Mouse (Mus musculus) layer of hippocampus, postnatal 36 days (tissue): ENCODE data around the gene Tlr2. TPM values are rescaled to one million over a fixed set of nuclear protein-coding genes. Genes with fewer than 3 reads are reported as not detected.

Source experiments
- DNase-seq, 2 experiments: peaks; one replicate each; pipeline ENCODE4 v3.0.0; 2022
- total RNA-seq, 2 experiments: library from RNA; stranded (reverse); gene quantifications; 2 replicates each; pipeline ENCODE4 v1.2.3; 2021

The Tlr2 gene
- total RNA-seq, 2 experiments from 2014 or later = 0.47 to 0.83 TPM

DNA sequence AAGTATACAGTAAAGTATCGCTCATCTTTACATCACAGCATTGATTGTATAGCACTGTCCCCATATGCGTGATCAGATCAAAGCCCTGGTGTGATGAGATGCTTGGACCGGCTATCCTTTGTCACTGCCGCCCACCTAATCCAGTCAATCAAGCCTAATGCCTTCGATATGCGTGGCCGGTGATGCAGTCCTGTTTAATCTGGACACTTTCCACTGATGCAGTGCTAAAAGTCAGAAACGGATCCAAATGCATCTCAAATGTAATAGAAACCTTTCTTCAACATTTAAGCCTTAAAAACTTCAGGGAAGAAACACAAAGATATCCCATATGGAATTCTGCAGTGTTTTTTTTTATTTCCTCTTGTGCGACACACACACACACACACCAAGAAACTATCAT lies 13.9 kb downstream of the Tlr2 start:
- no peak for DNase-seq

DNA sequence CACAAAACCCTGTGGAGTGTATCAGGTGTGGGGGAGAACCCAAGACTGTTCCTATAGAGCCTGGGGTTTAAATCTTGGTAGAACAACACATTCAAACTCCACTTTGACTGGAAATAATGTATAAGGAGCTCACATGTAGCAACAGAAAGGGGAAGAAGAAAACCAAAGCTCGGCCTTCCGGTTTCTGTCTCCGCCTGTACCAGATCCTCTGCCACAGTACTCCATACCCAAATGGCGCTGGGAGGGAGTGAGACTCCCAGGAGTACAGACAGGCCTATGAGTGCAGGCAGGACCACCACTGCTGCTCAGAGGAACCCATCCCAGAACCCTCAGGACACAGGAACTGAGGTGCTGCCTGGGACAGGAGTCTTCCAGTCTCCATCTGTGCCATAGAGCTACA lies 17.8 kb downstream of the Tlr2 start:
- no peak for DNase-seq

DNA sequence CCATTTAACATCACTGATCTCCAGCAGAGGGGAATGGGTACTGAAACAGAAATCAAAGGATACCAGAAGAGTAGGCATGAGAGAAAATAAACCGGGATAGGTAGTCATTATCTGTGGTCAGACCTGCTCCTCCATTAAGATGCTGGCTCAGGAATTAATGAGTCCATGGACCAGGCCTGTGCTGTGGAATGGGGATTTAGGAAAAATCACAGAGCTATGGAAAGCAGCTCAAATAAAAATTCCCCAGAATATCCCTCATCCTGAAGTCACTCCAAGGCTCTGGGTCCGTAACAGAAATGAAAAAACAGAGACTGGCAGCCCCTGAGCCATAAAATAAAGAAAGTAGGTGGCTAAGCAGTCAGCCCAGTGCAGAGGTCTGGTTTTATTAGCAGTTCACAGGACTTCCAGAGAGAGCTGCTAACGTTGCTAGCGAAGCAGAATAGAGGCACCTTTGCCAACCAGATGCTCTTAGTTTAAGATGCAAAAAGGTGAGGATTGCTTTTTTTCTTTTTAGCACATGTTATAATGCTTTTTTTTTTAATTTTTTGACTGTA lies 25.1 kb downstream of the Tlr2 start:
- DNase-seq = no peak

DNA sequence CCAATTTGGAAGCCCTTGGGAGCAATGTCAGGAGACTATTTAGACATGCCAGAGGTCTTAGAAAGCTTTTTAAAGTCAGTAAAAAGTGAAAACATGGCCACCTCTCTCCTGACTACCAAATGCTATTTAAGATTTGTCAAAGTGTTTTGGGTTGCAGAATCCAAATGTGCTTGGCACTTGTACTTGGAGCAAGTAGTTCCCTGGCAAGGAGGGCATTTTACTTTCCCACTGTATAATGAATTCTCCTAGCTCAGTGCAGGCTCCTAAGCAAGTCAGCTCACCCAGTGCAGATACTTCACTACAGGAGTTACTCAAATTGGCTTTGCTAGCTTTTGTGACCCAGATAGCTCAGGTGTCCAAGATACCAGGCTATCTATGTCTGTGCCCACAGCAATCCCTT lies 28.7 kb downstream of the Tlr2 start:
- DNase-seq = no peak

DNA sequence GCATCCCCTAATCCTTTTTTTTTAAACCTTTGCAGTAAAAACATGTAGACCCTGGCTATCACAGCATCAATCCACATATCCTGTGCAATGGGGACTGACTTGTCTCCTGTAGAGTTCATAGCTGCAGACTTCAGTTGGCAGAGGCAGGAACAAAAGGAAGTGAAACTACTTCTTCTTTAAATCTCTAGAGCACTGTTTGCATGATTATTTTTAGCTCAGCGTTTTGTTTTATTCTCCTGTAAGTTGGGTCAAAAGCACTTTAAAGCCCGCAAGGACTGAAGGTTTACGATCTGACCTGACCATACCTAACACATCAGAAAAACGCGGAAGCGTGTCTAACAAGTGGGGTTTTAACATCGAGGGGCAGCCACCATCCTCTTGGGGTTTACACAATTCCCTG lies 29.6 kb downstream of the Tlr2 start:
- DNase-seq = no peak

DNA sequence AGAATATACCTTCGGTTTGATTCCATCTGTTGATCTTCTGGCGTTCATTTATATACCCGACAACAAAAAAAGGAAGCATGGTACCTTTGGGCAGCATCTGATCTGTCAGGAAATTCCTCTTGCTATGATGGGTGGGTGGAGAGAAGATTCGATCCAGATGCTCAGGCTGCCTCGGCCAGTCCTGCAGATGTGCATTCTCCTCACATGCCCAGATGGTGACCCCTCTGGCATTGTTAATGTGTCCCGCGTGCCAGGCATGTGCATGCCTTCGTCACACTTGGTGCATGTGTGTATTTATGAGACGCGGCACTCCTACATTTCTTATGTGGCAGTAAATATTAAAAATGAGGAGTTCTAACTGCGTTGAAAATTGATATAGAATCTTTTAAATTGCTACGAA lies 33.1 kb downstream of the Tlr2 start:
- no peak for DNase-seq

DNA sequence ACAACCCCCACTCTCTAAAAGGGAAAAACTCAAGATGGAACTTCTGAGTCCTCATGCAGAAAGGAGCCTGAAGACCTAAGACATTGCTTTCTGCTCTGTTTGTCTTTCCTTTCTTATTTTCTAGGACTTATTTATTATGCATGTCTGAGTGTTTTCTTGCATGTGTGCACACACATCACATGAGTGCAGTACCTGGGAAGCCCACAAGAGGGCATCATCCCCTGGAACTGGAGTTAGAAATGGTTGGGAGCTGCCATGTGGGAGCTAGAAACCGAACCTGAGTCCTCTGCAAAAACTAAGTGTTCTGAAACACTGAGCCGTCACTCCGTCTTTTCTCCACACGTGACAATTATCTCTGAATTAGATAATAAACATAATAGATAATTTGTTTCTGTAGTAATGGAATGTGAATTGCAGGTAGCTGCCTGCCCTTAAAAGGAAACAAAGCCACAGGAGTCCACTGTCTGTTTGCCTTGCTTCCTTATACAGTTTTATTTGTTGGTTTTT lies 39.9 kb downstream of the Tlr2 start:
- no peak for DNase-seq

DNA sequence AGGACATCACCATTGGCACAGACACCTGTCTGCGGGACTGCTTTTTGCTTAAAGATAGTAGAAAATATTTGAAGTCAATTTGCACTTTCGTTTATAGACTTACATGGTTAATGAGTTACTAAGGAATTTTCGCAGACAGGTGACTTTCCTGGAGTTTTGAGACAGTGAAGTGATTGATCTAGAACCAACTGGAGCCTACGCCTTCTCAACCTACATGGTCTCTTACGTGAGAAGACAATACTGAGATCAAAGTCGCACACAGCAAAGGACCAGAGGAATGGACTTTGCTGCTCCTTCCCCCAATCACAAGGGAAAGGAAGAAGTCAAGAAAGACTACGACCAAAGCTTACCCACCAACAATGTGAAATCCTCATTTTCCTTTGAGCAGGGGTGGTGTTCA lies 42.1 kb downstream of the Tlr2 start:
- no peak for DNase-seq

DNA sequence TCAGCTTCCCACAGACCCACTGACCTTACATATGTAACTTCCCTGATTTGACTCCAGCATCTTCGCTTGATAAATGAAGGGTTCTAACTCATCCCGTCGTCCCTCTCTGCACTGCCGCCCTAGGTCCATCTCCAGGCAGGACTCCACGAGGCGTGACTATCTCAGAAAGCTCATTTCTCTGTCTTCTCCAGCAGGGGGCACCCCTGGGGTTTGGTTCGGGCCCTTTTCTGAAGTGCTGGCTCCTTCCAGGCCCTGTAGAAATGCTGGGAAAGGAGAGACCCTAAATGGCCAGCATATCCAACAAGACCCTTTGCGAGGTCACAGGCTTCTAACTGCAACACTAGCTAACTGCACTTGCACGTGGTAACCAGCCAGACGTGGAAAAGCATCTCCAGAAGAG lies 43.7 kb downstream of the Tlr2 start:
- DNase-seq = peak; percentile 36 to 37

DNA sequence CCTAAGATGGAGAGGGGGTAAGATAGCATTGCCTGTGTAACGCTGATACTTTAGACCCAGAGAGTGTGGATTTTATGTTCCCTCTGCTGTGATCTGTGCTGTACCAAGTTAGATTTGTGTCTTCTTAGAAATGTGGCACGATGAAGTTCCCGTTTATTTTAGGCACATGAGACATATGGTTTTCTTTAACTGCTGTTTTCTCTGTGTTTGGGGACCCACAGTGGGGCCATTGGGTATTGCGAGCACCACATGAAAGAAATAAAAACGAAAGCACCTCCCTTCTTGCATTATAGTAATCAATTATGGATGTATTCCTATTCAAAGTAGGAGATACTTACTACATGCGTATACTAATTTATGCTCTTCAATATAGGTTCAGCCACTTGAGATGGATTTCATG lies 44.5 kb downstream of the Tlr2 start:
- no peak for DNase-seq

DNA sequence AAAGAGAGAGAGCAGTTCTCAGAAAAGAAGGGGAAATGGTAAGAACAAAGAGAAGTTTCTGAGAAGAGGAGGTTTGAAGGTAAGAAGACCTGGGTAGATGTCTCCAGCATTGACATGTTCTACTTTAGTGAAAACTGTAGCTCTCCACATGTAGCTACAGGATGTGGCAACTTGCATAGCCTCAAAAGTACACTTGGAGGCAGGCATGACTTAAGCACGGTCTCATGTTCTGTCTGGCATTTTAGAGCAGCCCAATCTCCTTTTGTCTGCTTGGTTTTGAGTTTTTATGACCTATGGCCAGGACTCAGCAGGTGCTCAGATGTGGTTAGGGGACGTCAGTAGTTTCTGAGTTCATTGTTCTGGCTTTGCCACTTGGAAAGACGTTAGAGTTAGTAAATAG lies 50.1 kb downstream of the Tlr2 start:
- DNase-seq = no peak

DNA sequence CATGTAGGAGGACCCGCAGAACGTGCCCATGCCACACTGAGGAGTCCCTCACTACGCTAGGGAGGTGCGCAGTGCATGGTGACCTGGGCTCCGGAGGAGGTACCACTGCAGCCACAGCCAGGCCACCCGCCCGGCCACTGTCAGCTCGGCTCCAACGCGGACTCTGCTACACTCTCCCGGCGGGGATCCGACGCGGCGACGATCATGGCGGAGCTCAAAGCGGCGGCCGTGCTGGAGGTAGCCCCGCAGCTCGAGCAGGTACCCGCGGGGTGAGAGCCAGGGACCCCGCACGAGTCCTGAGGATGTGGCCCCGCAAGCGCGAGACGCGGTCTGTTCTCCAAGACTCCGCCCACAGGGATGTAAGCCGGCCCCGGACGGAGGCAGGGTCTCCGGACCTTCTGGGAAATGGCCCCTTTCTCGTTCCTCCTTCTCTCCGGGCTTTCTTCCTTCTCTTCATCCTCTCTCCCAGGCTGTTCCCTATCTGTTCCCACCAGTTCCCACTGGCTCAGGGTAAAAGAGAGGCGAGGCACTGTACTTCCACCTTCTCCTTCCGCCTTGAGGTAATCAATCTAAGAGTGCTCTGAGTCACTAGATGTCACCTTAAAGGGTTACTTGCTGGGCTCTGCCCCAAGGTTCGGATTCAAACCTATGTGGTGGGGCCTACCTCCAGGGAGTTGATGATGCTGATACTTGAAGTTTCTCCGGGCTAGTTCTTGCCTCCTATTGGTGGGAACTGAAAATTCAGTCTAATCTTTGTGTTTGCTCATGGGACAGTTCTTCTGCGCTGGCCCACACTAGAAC lies 51.7 kb downstream of the Tlr2 start:
- DNase-seq = no peak

DNA sequence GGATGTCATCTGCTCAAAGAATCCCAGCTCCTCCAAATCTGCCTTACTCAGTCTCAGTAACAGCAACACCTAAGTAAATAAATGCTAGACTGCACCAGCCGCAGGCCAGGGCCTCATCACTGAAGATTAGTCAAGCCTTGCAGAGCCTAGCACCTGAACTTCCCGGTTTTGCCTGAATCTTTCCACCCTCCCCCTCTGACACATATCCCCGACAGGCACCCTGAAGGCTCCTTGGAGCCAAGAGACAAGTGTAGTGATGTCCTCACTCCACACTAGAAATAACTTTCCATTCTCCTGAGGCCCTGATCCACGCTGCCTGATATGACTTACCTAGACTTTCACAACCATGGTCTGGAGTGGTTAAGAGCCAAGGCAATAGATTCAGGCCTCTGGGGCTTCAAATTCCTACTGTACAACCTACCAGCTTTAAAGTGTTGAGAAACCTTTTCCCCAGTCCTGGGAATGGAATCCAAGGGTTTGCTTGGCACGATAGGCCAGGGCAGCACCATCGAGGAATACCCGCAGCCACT lies 53.7 kb downstream of the Tlr2 start:
- DNase-seq = no peak

DNA sequence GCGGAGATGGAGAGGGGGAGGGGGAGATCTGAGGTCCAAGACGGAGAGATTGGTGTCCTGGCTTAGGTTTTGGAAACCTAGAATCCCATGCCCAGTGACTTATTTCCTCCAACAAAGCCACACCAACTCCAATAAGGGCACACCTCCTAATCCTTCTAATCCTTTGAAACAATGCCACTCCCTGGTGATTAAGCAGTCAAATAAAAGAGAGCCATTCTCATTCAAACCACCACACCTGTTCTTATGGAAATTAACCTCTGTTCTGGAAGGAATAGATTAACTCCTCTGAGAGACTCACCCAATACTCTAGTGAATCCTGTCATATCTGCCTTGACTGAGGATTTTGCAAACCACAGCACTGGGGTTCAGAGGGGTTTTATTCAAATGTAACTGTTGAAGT lies 54.5 kb downstream of the Tlr2 start:
- no peak for DNase-seq

Other genes starting within 250 kb of the Tlr2 start
- 1 to 10 TPM; 1.5 TPM for gene Sfrp2, start 75.4 kb downstream of the Tlr2 start, total RNA-seq
- gene Tmem131l, start 198.4 kb upstream of the Tlr2 start, total RNA-seq = 10 to 100 TPM; 30.8 to 37.4 TPM